Mouse (Mus musculus): ENCODE measurements around the gene Plcl1.

DNA sequence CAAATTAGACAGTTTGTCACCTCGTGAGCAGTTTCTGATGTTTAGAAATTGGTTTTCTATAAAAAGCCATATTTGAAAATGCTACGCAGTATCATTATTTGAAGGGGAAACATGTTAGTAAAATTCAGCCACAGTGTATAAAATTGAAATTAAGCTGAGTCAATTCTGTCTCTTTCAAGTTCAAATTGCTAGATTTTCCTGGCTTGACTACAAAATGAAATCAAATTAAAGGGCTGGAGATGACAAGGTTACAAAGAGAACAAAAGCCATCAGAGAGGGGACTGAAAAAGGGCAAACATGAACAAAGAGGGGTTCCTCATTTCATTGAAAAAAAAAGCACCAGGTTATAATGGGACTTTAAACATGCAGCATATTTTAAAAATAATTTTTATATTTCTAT is 255.7 kb downstream of the Plcl1 start:
- TF ChIP-seq POLR2A (IDR thresholded peaks at IDR 0.05; ENCODE audit: borderline replicate concordance, extremely low read depth, insufficient read depth, insufficient read length, poor library complexity, severe bottlenecking) (no peak), CTCF (IDR thresholded peaks at IDR 0.05; ENCODE audit: borderline replicate concordance, extremely low read depth, insufficient read depth, insufficient read length) (no peak)

Measured in brain, embryonic 14.5 days (tissue).